Mouse (Mus musculus): ENCODE data around the gene Tns4. TPM values are rescaled to one million over a fixed set of nuclear protein-coding genes. Genes with fewer than 3 reads are reported as not detected.

Tns4 gene
- total RNA-seq, 2 experiments from 2014 or later: not detected

DNA sequence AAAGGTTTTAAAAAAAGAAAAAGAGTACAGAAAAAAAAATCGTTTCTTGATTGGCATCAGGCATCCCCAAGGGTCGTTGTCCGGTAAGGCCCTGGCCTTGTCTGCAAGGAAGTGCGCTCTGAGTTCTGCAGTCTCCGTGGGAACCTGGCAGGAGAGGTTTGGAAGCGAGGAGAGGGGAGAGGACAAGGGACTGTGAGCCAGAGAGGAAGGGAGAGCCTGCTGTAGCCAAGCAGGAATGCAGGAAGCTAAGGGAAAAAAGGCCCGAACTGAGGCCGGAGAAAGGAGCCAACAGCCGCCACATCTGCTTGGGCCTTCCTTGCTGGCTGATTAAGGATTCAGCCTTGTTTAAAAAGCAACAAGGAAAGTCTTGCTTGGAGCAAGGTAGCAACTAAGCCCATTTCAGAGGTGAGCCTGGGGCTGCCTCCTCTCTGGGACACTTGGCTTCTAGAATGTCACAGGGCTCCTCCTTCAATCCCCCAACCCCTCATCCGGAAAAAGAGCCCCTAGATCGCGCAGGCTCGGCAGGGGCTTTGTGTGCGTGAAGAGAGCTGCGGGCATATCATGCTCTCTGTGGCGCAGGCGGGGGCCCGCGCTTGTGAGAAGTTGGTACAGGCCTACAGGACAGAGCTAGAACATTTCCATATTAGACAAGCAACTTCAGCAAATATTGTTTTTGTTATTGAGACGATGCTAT lies 31.6 kb upstream of the Tns4 start:
- intact Hi-C loops (cut with DNase I): loop anchor here (10.0 kb wide), 1 partner anchor 196 kb away; the partner anchor contains the start of gene Rara
- no peak for DNase-seq

DNA sequence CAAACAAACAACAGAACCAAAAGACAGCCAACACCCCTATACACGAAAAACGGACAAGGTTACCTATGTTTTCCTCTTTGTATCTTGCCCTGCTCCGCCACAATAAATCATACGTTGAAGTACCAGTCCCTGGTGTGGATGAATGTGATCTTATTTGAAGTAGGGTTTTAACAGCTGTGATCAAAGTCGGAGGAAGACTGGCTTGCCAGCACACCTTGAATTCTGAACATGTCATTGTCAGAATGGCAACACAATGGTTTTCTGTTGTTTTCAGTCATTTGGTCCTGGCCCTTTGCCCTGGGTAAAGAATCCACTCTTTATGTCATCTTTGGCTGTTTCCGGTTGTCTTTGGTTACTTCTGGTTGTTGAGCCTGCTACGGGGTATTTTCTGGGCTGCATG lies 29.9 kb upstream of the Tns4 start:
- intact Hi-C loops (cut with DNase I): no loop called here
- no peak for DNase-seq

DNA sequence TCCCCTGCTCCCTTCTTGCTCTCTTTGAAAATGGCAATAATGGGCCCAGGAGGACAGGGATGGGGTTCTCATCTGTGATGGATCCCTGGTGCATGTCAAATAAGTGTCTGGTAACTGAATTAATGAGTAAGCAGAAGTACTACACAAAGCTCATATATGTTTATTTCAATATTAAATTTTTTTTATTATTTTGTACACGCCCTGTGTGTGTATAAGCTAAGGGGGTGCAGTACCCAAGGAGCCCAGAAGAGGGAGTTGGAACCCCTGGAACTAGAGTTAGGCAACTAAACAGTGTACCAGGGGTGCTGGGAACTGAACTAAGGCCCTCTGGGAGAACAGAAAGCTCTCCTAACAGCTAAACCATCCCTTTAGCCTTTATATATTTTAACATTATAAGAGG lies 29.3 kb upstream of the Tns4 start:
- intact Hi-C loops (cut with DNase I): no loop called here
- DNase-seq: no peak

DNA sequence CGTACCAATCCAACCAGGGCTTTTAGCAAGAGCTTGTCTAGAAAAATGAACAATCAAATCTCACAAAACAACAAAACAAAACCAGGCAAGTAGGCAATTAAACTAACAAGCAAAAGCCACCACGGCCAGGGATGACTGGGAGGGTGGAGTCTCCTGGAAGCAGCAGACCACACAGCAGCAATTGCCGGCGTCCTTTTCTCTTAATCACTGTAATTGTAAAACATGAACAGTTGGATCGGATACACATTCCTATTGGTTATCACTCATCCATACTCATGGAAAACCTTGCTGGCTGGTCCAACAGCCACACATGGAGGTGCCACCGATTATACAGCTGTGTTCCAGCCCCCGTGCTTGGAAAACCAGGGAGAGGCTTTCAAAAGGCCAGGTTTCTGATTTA lies 28.8 kb upstream of the Tns4 start:
- DNase-seq: no peak
- intact Hi-C loops (cut with DNase I): no loop called here

DNA sequence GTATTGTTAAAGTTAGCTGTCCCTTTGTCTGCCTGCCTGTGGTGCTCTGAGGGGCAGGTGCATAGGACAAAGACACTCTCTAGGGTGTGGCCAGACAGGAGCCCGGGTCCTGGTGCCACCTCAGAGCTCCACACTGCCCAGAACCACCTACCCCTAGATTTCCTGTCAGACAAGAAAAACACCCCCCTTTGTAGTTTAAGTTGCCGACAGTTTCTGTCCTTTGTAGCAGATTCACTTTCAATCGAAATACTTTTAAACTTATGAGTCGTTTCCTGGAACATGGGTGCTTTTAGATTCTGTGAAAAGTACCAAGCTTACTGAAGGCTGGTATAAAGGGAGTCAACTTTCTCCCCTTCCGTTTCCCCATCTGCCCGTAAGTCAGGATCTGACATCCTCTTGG lies 26.8 kb upstream of the Tns4 start:
- DNase-seq: no peak
- intact Hi-C loops (cut with DNase I): no loop called here

DNA sequence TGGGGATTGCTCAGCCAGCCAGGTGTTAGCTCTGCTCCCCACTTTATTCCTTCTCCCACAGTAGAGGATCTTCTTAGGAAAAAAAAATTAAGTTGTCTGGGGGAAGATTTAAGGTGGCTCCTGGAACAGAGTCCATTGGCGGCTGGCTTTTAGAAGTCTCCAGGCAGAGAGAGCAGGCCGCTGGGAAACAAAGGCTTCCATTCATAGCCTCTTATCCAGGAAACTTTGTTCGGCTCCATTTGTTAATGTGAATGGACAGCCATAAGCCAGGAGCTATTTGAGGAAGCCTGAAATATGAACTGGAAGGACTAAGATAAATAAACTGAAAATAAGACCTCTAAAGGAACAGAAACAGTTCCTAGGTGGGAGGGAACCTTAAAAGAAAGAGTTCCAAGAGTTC lies 24.0 kb upstream of the Tns4 start:
- intact Hi-C loops (cut with DNase I): no loop called here
- DNase-seq: no peak

DNA sequence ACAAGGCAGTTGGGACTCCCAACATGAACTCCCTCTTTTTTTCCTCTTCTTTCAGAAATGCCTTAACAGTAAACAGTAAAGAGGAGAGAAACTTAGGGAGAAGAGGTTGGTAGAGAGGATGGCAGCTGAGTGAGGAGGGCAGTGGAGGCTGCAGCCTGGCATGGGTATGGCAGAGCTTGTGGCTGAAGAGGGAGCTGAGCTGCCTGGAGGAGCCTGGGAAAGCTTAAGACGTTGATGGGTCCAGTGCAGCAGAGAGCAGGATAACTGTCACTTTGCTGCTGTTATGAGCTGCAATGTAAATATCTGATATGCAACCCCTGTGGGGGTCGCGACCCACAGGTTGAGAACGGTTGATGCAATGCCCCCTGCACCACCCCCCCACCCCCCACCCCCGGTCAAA lies 23.6 kb upstream of the Tns4 start:
- intact Hi-C loops (cut with DNase I): no loop called here
- DNase-seq: no peak

DNA sequence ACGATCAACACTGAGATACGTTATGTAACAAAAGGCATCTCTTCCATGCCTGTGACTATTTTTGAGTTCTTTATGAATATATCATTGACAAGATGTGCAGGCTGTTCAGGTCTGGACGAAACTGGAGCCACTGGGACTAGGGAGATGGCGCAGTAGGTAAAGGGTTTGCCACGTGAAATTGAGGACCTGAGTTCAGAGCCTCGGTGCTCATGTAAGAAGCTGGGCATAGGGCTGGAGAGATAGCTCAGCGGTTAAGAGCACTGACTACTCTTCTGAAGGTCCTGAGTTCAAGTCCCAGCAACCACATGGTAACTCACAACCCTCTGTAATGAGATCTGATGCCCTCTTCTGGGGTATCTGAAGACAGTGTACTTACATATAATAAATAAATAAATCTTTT lies 22.5 kb upstream of the Tns4 start:
- DNase-seq: no peak
- intact Hi-C loops (cut with DNase I): no loop called here

DNA sequence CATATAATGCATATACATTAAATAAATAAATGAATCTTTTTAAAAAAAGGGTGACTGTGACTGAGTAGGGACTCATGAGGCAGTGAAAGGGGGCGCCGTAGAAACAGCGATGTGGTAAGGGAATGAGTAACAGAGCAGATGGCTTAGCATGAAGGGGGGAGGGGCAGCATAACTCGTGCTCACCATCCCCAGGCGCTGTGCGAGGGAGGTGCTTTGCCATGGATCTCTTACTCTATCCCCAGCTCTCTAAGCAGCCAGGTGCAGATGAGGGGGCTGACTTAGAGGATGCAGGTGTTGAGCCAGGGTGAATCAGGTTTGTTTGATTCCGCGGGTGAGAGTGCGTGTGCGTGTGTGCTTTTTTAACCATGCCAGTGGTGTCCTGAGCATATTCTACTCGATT lies 22.0 kb upstream of the Tns4 start:
- DNase-seq: peak; percentile 29
- intact Hi-C loops (cut with DNase I): no loop called here

DNA sequence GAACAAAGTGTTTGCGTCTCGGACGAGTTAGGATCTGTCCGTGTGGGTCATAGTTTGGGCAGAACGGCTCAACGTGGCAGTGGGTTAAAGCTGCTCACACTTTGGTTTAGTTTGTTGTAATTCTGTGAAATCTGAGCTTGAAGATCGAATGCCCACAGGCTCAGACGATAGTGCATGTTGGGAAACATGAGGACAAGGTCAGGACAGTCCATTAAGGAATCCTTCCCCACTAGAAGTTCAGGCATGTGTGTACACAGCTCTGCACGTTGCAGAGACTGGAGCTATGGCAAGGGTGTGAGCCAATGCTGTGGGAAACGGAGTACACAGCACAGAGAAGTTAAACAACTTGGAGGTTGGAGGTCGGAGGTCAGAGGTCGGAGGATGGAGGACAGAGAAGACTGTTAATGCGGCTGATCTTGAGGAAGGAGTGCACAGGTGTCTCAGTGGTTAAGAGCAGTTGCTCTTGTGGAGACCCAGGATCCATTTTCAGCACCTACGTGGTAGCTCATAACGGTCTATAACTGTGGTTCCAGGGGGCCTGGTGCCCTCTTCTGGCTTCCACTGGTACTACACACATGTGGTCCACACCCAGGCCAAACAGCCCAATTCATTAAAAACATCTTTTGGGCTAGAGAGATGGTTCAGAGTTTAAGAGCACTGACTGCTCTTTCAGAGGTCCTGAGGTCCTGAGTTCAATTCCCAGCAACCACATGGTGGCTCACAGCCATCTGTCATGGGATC lies 21.4 kb upstream of the Tns4 start:
- intact Hi-C loops (cut with DNase I): no loop called here
- no peak for DNase-seq

DNA sequence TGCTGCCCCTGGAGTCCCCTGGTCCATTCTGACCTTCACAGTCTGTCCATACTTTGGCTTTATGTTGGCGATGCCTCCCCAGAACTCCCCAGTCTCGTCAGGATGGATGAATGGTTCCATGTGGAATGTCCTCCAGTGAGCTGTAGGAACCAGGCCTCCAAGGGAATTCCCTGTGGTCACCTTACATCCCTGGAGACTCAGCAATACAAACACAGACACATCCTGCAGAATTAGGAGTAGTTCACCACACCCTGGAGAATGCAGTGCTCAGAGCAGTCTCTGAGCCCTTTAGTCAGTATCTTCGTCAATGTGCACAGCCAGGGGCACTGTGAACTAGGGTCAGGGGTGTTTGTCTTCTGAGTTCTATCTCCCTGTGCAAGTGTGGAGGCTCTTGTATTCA lies 19.2 kb upstream of the Tns4 start:
- intact Hi-C loops (cut with DNase I): no loop called here
- no peak for DNase-seq

DNA sequence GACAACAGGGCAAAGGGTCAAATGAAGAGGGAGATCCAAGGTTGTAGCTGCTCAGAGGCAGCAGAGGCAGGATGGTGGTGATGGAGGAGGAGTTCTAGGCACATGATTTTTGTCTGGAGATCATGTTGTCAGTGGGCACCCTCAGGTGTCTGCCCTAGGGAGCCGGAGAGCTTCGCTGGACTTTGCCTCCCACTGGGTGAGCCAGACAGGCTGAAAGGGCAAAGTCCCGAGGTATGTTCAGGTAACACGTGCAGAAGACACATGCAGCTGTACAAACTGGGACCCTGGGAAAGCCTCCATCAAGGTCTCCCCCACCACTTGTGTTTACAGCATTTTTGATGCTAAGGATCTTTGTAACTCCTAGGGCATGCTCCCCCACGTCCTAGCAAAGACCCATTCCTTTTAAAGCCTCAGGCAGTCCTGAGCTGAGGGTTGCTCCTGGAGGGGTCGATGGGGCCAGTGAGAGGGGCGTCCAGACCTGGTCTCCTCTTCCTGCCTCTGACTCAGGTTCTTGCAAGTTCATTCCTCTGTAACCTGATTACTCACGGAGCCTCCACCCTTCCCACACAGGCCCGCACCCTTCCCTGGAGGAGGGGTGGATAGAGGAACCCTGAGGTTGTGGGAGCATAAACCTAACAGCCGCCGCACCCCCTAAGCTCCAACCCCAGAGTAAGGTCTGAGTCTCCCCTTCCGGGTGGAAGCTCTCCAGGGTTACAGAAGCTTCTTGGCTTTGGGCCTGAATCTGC lies 17.0 kb upstream of the Tns4 start:
- intact Hi-C loops (cut with DNase I): no loop called here
- DNase-seq: no peak

DNA sequence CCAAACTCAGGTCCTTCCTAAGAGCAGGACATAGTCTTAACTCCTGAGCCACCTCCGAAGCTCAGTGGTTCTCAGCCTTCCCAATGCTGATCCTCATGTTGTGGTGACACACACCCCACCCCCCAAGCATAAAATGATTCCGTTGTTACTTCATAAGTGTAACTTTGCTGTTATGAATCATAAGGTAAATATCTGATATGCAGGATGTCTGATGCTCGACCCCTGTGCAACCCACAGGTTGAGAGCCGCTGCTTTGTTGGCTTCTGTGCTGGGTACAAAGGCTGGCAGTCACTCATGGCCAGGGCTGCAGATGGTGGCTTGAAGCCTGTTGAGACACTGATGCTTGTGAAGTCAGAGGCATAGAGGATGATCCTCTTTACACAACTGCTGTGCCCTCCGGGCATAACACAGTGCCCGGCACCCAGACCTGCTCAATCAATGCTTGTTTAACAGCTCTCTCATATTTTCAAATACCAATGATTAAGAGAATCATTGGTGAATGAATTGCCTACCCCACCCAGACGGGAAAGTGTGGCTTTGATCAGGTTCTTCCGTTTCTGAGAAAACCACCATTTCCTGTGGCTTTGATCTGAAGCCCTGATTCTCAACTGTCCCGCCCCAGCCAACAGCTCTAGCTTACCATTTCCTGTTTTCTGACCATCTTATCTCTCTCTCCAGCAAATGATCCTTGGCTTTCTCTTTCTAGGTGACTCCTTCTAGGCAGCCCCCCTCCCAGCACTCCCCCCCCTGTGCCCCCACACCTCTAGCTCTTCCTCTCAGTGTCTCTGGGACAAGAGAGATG lies 15.7 kb upstream of the Tns4 start:
- DNase-seq: no peak
- intact Hi-C loops (cut with DNase I): no loop called here

DNA sequence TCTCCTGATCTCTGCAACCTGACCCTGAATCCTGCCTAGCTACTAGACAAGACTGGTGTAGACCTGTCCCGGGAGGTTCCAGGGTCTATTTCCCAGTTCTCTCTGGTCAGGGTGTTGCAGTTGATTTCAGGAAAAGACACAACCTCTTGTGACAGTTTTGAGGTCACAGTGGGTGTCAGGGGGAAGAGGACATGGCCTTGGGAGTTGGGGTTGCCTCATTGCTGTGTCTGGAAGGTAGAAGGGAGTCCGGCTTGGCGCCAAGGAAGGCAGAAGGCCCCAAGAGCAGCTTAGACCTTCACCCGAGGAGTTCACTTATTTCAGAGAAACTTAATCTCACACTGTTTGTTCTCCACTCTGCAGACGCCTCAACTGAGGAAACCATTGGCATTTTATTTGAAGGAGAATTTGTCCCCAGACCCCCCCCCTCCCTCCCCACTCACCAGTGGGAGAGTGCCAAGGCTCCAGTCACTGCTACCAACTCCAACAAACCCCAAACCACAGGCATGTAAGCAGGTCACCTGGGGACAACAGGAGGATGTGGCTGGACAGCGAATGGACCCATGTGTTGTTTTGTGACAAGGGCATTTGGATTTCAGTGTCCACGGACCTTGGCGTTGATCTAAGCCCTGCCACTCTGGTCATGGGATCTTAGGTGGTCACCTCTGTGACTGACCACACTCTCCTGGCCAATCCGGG lies 13.6 kb upstream of the Tns4 start:
- DNase-seq: no peak
- intact Hi-C loops (cut with DNase I): no loop called here

DNA sequence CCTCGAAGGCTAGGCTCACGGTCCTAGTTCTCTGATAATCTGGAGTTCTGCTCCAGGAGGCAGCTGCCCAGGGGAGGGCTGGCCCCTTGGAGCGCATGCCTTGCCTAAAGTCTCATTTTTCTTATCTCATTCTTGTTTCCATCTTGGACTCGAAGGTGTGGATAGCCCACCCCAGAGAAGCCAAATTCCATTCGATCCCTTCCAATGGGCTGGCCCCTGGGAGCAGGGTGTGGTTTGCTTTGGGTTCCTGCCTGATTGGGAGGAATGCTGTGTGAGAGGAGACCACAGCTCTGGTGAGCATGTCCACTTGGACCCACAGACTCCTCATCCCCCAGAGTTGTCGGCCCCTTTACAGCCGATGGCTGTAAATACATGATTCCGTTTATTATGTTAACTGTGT lies 12.6 kb upstream of the Tns4 start:
- no peak for DNase-seq

DNA sequence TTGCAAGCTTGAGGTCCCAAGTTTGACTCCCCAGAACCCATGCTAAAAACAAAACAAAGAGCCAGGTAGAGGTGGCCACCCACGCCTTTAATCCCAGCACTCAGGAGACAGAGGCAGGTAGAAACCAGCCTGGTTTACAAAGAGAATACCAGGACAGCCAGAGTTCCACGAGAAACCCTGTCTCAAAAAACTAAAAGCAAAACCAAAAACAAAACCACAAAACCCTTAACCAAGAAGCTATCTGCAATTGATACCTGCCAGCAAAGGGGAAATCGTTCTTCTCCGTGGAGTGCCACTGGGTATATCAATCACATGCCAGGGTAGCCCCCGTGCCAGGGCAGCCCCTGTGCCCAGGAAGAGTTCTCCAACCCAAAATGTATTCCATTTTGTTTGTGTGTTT lies 11.1 kb upstream of the Tns4 start:
- intact Hi-C loops (cut with DNase I): no loop called here
- DNase-seq: no peak

More for the DNA sequence above, 12.6 kb upstream of the Tns4 start:
- intact Hi-C loops (cut with DNase I): no loop called here

DNA sequence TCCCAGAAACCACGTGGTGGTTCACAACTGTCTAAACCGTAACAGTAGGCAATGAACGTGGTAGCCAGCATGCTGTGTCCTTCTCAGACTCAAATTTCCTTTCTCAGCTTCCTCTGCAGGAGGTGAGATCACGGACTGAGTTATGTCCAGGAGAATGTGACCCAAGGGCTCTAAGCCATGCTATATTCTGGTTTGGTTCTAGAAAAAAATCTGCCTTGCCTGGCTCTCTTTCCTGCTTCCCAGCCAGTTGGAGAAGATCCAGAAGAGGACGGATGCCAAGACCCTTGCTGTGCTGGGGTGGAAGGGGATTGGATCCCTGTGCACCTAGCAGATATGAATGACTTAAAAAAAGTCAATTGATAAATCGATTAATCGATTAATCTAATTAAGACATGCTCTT lies 10.4 kb upstream of the Tns4 start:
- DNase-seq: peak; percentile 34
- intact Hi-C loops (cut with DNase I): no loop called here

DNA sequence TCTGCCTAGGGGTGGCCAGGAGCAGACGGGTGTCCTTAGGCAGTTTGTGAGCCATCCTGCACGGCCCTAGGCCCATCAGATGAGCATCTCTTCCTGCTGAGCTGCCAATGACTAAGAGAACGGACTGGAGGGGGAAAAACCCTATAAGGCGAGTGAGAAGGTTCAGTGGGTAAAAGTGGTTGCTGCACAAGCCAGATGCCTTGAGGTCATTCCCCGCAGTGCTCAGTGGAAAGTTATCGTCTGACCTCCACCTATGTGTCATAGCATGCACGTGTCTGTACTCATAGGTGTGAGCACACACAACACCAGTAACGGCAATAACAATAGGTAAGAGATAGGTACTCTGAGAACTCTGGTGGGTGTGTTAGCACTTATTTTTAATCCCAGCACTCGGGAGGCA lies 9.8 kb upstream of the Tns4 start:
- intact Hi-C loops (cut with DNase I): no loop called here
- no peak for DNase-seq

DNA sequence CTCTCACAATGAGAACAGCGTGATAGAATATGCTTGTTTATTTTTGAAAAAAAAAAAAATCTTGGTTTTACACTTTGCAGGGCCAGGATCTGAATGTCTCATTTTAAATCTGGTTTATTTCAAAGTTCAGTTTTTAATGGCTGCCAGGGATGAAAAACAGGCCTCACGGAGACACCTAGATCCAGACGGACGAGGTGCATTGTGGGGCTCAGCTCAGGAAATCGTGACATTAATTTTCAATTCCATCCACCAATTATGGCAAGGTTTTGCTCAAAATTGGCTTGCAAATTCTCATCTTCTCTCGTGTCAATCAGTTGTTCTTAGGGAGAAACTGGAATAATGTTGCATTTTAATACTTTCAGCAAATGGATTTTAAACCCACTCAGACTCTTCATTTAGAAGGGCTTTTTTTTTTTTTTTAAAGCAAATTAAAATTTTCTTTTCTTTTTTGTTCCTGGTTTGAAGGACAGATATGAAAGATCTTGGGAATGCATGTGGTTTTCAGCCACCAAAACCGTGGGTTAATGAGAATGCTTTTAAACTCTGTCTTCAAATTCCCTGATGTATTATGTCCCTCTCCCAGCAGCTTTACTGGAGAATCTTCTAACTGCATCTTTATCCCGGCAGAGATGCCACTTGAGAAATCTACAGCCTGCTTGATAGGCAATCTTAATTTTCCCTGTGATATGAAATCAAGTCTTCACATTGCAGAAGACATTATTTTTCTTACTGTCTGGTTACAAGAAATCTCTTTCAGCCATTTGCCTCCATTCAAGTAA lies 8.1 kb upstream of the Tns4 start:
- DNase-seq: no peak

DNA sequence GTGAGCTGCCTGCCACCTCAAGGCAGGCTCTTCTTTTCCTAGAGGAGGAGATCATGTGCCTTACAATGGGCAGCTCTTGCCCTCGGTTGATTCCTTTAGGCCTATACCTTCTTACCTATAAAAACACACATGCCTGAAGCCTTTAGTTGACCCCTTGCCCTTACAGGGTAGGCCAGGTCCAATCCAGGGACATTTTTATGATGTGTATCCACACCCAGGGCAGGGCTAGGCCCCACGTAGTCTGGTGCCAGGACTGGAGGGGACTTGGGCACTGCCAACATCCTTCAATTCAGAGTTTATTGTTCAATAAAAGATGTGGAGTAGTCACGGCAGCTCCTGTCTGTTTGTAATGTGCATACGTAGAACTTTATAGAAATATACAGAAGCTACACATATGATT lies 7.3 kb upstream of the Tns4 start:
- intact Hi-C loops (cut with DNase I): no loop called here
- no peak for DNase-seq

More for the DNA sequence above, 8.1 kb upstream of the Tns4 start:
- intact Hi-C loops (cut with DNase I): no loop called here

Measured in left cerebral cortex, postnatal 4 days (tissue).